Mouse (Mus musculus) limb, embryonic 15.5 days (tissue): ENCODE results near the gene Tspan18. TPM values are rescaled to one million over a fixed set of nuclear protein-coding genes. Genes with fewer than 3 reads are reported as not detected.

ENCODE experiments used
- ATAC-seq: fragments of 200-750 bp; cut with Nextera tagmentation; 2 replicates; pipeline ENCODE4 v1.8.0; 2017; ENCODE audit warnings: low read depth, moderate TSS enrichment; ENCODE audit not compliant: insufficient number of reproducible peaks, low FRiP score, low TSS enrichment
- H3K27ac ChIP-seq: fragments of 300-500 bp; sonication (generic); 2 replicates; pipeline ENCODE4 v1.5.1; 2015; ENCODE audit warnings: moderate library complexity, mild to moderate bottlenecking, inconsistent platforms
- H3K27me3 ChIP-seq: fragments of 300-500 bp; sonication (generic); 2 replicates; pipeline ENCODE4 v1.6.1; 2015; ENCODE audit warnings: inconsistent platforms
- H3K36me3 ChIP-seq: fragments of 300-500 bp; sonication (generic); 2 replicates; pipeline ENCODE4 v1.6.1; 2015; ENCODE audit warnings: inconsistent platforms
- H3K4me1 ChIP-seq: fragments of 300-500 bp; sonication (generic); 2 replicates; pipeline ENCODE4 v1.6.1; 2015; ENCODE audit warnings: inconsistent platforms
- H3K4me2 ChIP-seq: fragments of 300-500 bp; sonication (generic); 2 replicates; pipeline ENCODE4 v1.6.1; 2015; ENCODE audit warnings: mild to moderate bottlenecking, inconsistent platforms
- H3K4me3 ChIP-seq: fragments of 300-500 bp; sonication (generic); 2 replicates; pipeline ENCODE4 v1.5.1; 2015; ENCODE audit warnings: mild to moderate bottlenecking, inconsistent platforms
- H3K9ac ChIP-seq: fragments of 300-500 bp; sonication (generic); 2 replicates; pipeline ENCODE4 v1.6.1; 2015; ENCODE audit warnings: inconsistent platforms
- H3K9me3 ChIP-seq: fragments of 300-500 bp; sonication (generic); 2 replicates; pipeline ENCODE4 v1.6.1; 2016; ENCODE audit warnings: inconsistent platforms
- WGBS: fragments of 180-500 bp; shearing (Covaris S2); methylation state at CpG from one replicate; pipeline ENCODE4 v1.1.7; 2015; 5-methylcytosine and 5-hydroxymethylcytosine counted together
- polyA plus RNA-seq: library from polyadenylated mRNA; unstranded; fragments of >200 nt; fragmentation: Nextera tagmentation; extraction: Ambion mirVana; gene quantifications from 2 replicates; pipeline ENCODE4 v1.2.1, GENCODE M21; 2015

The Tspan18 gene
- polyA plus RNA-seq, 1 experiment from 2014 or later, result 18.8 TPM

GRCm38 (mm10) chr2:93220447-93220846, 113.9 kb downstream of the Tspan18 start:
- Histone ChIP-seq H3K9me3 (no peaks in the 10 kb centered on the region), H3K4me1 (peaks cover 24% of the 10 kb centered on the region), H3K27ac (no peak overlapping the region), H3K9ac (no peak overlapping the region), H3K4me3 (no peak overlapping the region), H3K27me3 (0 out of 2 replicates have a peak, but pooled peaks cover 3% of the 10 kb centered on the region), H3K36me3 (no peaks in the 10 kb centered on the region), H3K4me2 (no peak overlapping the region)
- no peak for ATAC-seq
- 55% methylated on average over 5 of the region's 5 CpGs for WGBS

- Histone ChIP-seq H3K9me3 (no peaks in the 10 kb centered on the region), H3K27me3 (0 out of 2 replicates have a peak, but pooled peaks cover 3% of the 10 kb centered on the region), H3K4me1 (peaks cover 24% of the 10 kb centered on the region), H3K4me2 (no peak overlapping the region), H3K36me3 (no peaks in the 10 kb centered on the region), H3K9ac (no peak overlapping the region), H3K4me3 (no peak overlapping the region), H3K27ac (no peak overlapping the region)
- no peak for ATAC-seq
- WGBS, result 98% methylated on average over 3 of the region's 3 CpGs
These were observed 114.7 kb downstream of the Tspan18 start for GRCm38 (mm10) chr2:93219576-93219975.

- Histone ChIP-seq H3K27me3 (0 out of 2 replicates have a peak, but pooled peaks cover 3% of the 10 kb centered on the region), H3K4me3 (no peak overlapping the region), H3K9me3 (no peaks in the 10 kb centered on the region), H3K36me3 (no peaks in the 10 kb centered on the region), H3K4me1 (peaks cover 24% of the 10 kb centered on the region), H3K9ac (no peak overlapping the region), H3K27ac (no peak overlapping the region), H3K4me2 (no peak overlapping the region)
- ATAC-seq, result no peak
- WGBS, result 62% methylated on average over 7 of the region's 7 CpGs
These were observed 115.8 kb downstream of the Tspan18 start for GRCm38 (mm10) chr2:93218353-93218990.

GRCm38 (mm10) chr2:93217015-93217414, 117.3 kb downstream of the Tspan18 start:
- no peak for ATAC-seq
- Histone ChIP-seq H3K9me3 (no peaks in the 10 kb centered on the region), H3K9ac (no peak overlapping the region), H3K36me3 (no peaks in the 10 kb centered on the region), H3K27ac (peak overlapping the region; percentile 39; the same call in 1 of the 2 replicates), H3K4me3 (no peak overlapping the region), H3K4me2 (no peak overlapping the region), H3K27me3 (0 out of 2 replicates have a peak, but pooled peaks cover 3% of the 10 kb centered on the region), H3K4me1 (peaks cover 24% of the 10 kb centered on the region)
- WGBS, result 25% methylated on average over 7 of the region's 7 CpGs

GRCm38 (mm10) chr2:93215790-93216189, 118.5 kb downstream of the Tspan18 start:
- 73% methylated on average over 10 of the region's 10 CpGs for WGBS
- ATAC-seq, result no peak
- Histone ChIP-seq H3K36me3 (no peaks in the 10 kb centered on the region), H3K9ac (no peak overlapping the region), H3K9me3 (no peaks in the 10 kb centered on the region), H3K4me1 (peaks cover 24% of the 10 kb centered on the region), H3K4me2 (no peak overlapping the region), H3K27me3 (0 out of 2 replicates have a peak, but pooled peaks cover 3% of the 10 kb centered on the region), H3K27ac (no peak overlapping the region), H3K4me3 (no peak overlapping the region)

GRCm38 (mm10) chr2:93214192-93214591, 120.1 kb downstream of the Tspan18 start:
- H3K27me3 ChIP-seq, result 0 out of 2 replicates have a peak, but pooled peaks cover 3% of the 10 kb centered on the region
- H3K9ac ChIP-seq, result no peak overlapping the region
- H3K4me3 ChIP-seq, result no peak overlapping the region
- H3K27ac ChIP-seq, result no peak overlapping the region
- H3K9me3 ChIP-seq, result no peaks in the 10 kb centered on the region
- no peak overlapping the region for H3K4me2 ChIP-seq
- no peaks in the 10 kb centered on the region for H3K36me3 ChIP-seq
- H3K4me1 ChIP-seq, result peaks cover 19% of the 10 kb centered on the region
- WGBS, result 64% methylated on average over 1 of the region's 1 CpGs
- no peak for ATAC-seq

- H3K4me1 ChIP-seq, result peaks cover 11% of the 10 kb centered on the region
- 0 out of 2 replicates have a peak, but pooled peaks cover 3% of the 10 kb centered on the region for H3K27me3 ChIP-seq
- no peaks in the 10 kb centered on the region for H3K9me3 ChIP-seq
- WGBS, result 98% methylated on average over 2 of the region's 2 CpGs
- H3K9ac ChIP-seq, result no peak overlapping the region
- H3K4me3 ChIP-seq, result no peak overlapping the region
- H3K4me2 ChIP-seq, result no peak overlapping the region
- no peak for ATAC-seq
- H3K36me3 ChIP-seq, result 0 out of 2 replicates have a peak, but pooled peaks cover under 1% of the 10 kb centered on the region
- no peak overlapping the region for H3K27ac ChIP-seq
These were observed 121.4 kb downstream of the Tspan18 start for GRCm38 (mm10) chr2:93212865-93213264.

- no peaks in the 10 kb centered on the region for H3K9me3 ChIP-seq
- H3K4me1 ChIP-seq, result peaks cover 6% of the 10 kb centered on the region
- no peak overlapping the region for H3K4me2 ChIP-seq
- H3K4me3 ChIP-seq, result no peak overlapping the region
- 0 out of 2 replicates have a peak, but pooled peaks cover 3% of the 10 kb centered on the region for H3K27me3 ChIP-seq
- no peak overlapping the region for H3K9ac ChIP-seq
- ATAC-seq, result no peak
- 75% methylated on average over 2 of the region's 2 CpGs for WGBS
- no peak overlapping the region for H3K27ac ChIP-seq
- H3K36me3 ChIP-seq, result 0 out of 2 replicates have a peak, but pooled peaks cover 2% of the 10 kb centered on the region
These were observed 121.9 kb downstream of the Tspan18 start for GRCm38 (mm10) chr2:93212386-93212785.

GRCm38 (mm10) chr2:93206126-93206525, 128.2 kb downstream of the Tspan18 start:
- Histone ChIP-seq H3K27me3 (no peaks in the 10 kb centered on the region), H3K4me1 (0 out of 2 replicates have a peak, but pooled peaks cover 4% of the 10 kb centered on the region), H3K4me2 (no peak overlapping the region), H3K27ac (no peak overlapping the region), H3K9ac (no peak overlapping the region), H3K9me3 (no peaks in the 10 kb centered on the region), H3K4me3 (no peak overlapping the region), H3K36me3 (peaks cover 8% of the 10 kb centered on the region; the same call in 1 of the 2 replicates)
- no peak; the same call in 1 of the 2 replicates for ATAC-seq
- 93% methylated on average over 1 of the region's 1 CpGs for WGBS

GRCm38 (mm10) chr2:93204571-93204970, 129.7 kb downstream of the Tspan18 start:
- Histone ChIP-seq H3K36me3 (peaks cover 12% of the 10 kb centered on the region; the same call in 1 of the 2 replicates), H3K27ac (no peak overlapping the region), H3K4me3 (no peak overlapping the region), H3K9me3 (no peaks in the 10 kb centered on the region), H3K4me2 (no peak overlapping the region), H3K4me1 (peaks cover 18% of the 10 kb centered on the region), H3K27me3 (no peaks in the 10 kb centered on the region), H3K9ac (no peak overlapping the region)
- no peak for ATAC-seq
- 79% methylated on average over 6 of the region's 6 CpGs for WGBS

- no peaks in the 10 kb centered on the region for H3K9me3 ChIP-seq
- H3K4me3 ChIP-seq, result no peak overlapping the region
- no peak overlapping the region for H3K4me2 ChIP-seq
- peaks cover 12% of the 10 kb centered on the region; the same call in 1 of the 2 replicates for H3K36me3 ChIP-seq
- H3K4me1 ChIP-seq, result peaks cover 24% of the 10 kb centered on the region
- ATAC-seq, result no peak
- no peak overlapping the region for H3K27ac ChIP-seq
- no peak overlapping the region for H3K9ac ChIP-seq
- no peaks in the 10 kb centered on the region for H3K27me3 ChIP-seq
- WGBS, result 21% methylated on average over 10 of the region's 10 CpGs
These were observed 130.6 kb downstream of the Tspan18 start for GRCm38 (mm10) chr2:93203682-93204081.

- Histone ChIP-seq H3K9ac (no peak overlapping the region), H3K36me3 (peaks cover 10% of the 10 kb centered on the region; the same call in 1 of the 2 replicates), H3K9me3 (no peaks in the 10 kb centered on the region), H3K4me3 (no peak overlapping the region), H3K27me3 (no peaks in the 10 kb centered on the region), H3K4me1 (peaks cover 24% of the 10 kb centered on the region), H3K4me2 (no peak overlapping the region), H3K27ac (no peak overlapping the region)
- ATAC-seq, result no peak
- WGBS, result 19% methylated on average over 1 of the region's 1 CpGs
These were observed 131.5 kb downstream of the Tspan18 start for GRCm38 (mm10) chr2:93202782-93203181.
